Mouse (Mus musculus): ENCODE results near the gene Tnrc18.

GRCm38 (mm10) chr5:142786709-142787108 is 30.8 kb downstream of the Tnrc18 start:
- TF ChIP-seq CTCF (IDR thresholded peaks at IDR 0.05; ENCODE audit: low read depth, low read length) = no peak
- TF ChIP-seq POLR2A (IDR thresholded peaks at IDR 0.05; ENCODE audit: insufficient read depth, low read length) = no peak
